Mouse (Mus musculus) heart, postnatal 0 days (tissue): ENCODE data around the gene Znrf4.

Experiments used
- CTCF ChIP-seq: IDR thresholded peaks from 2 replicates; pipeline ENCODE4 v1.5.1; 2016; ENCODE audit warnings: antibody characterized with exemption, control low read depth, low read depth
- EP300 ChIP-seq: IDR thresholded peaks from 2 replicates; pipeline ENCODE4 v1.6.1; 2016; ENCODE audit warnings: antibody characterized with exemption, low read depth

- TF ChIP-seq CTCF (no peak), EP300 (no peak)
Observed at GRCm38 (mm10) chr17:56472121-56472520, 40.1 kb downstream of the Znrf4 start.
